Mouse (Mus musculus): ENCODE data around the gene Cfap100.

- TF ChIP-seq PAX5 (IDR thresholded peaks at IDR 0.05; ENCODE audit: low read length) (no peak), EP300 (IDR thresholded peaks at IDR 0.05; ENCODE audit: low read length) (no peak), ZMIZ1 (IDR thresholded peaks at IDR 0.05; ENCODE audit: low read depth, low read length) (no peak), USF1 (IDR thresholded peaks at IDR 0.05; ENCODE audit: low read depth, low read length) (no peak), CTCF (conservative IDR thresholded peaks at IDR 0.05 in 1 of 2, IDR thresholded peaks at IDR 0.05 in 1 of 2; ENCODE audit: low read depth in 2 of 2, low read length in 2 of 2) (no peak), POLR2A (IDR thresholded peaks at IDR 0.05; ENCODE audit: low read depth, low read length) (no peak), KAT2A (IDR thresholded peaks at IDR 0.05; ENCODE audit: insufficient replicate concordance, low read length) (no peak), RAD21 (IDR thresholded peaks at IDR 0.05; ENCODE audit: low read depth, low read length) (no peak), TCF12 (IDR thresholded peaks at IDR 0.05; ENCODE audit: low read depth, low read length) (no peak), TBP (conservative IDR thresholded peaks at IDR 0.05; ENCODE audit: low read depth, low read length) (no peak), ELF1 (IDR thresholded peaks at IDR 0.05; ENCODE audit: low read depth, low read length) (no peak), SIN3A (IDR thresholded peaks at IDR 0.05; ENCODE audit: low read length) (no peak), MEF2A (IDR thresholded peaks at IDR 0.05; ENCODE audit: borderline replicate concordance, low read depth, low read length) (peak; percentile 62; the same call in 1 of the 2 replicates)
These were observed 48.4 kb upstream of the Cfap100 start for GRCm38 (mm10) chr6:90476941-90477518.

Measured in CH12.LX (cell line).